Comparison of ENCODE assay signal across 21 mouse cellular contexts in genomic region chr5:103863759-103864158, GRCm38 (mm10). TPM values are rescaled to one million over a fixed set of nuclear protein-coding genes. Genes with fewer than 3 reads are reported as not detected.
A peak's percentile ranks its signal among the peaks of the same experiment; 100 is the strongest.
DNase-seq lines count a peak whose midpoint lies in the region; ATAC-seq and TF ChIP-seq lines count a peak whose summit lies in the region.
"Had no signal": no experiment of that assay in that cellular context is flagged by ENCODE, and none has a peak within 500 bp of the region (broad histone marks: within the 10 kb centered on the region; RNA-seq: fewer than 3 reads in every experiment).

No protein-coding gene starts in this region.

- H3K27me3 ChIP-seq in intestine, embryonic 15.5 days (replicated peaks), result no peaks in the 10 kb centered on the region
- no peaks in the 10 kb centered on the region for H3K27me3 ChIP-seq in intestine, postnatal 0 days (replicated peaks; ENCODE audit: control insufficient read depth, insufficient read depth, low read length)
- H3K27me3 ChIP-seq in intestine, embryonic 16.5 days (replicated peaks; ENCODE audit: control insufficient read depth, insufficient read depth, low read length), result no peaks in the 10 kb centered on the region
- H3K27me3 ChIP-seq: CH12.LX, Patski had no signal

- no peaks in the 10 kb centered on the region for H3K9me3 ChIP-seq in intestine, embryonic 15.5 days
- H3K9me3 ChIP-seq in intestine, postnatal 0 days (ENCODE audit: control insufficient read depth), result no peaks in the 10 kb centered on the region
- no peaks in the 10 kb centered on the region for H3K9me3 ChIP-seq in intestine, embryonic 16.5 days (ENCODE audit: control insufficient read depth, low read length)
- H3K9me3 ChIP-seq: G1E had no signal

- WGBS in intestine, embryonic 15.5 days, result 74% methylated on average over 4 of the region's 4 CpGs
- 65% methylated on average over 4 of the region's 4 CpGs for WGBS in intestine, postnatal 0 days
- WGBS in intestine, embryonic 16.5 days, result 66% methylated on average over 4 of the region's 4 CpGs

- no peak overlapping the region for H3K4me3 ChIP-seq in intestine, embryonic 15.5 days (replicated peaks)
- no peak overlapping the region for H3K4me3 ChIP-seq in intestine, postnatal 0 days (ENCODE audit: low read depth, low read length)
- no peak overlapping the region for H3K4me3 ChIP-seq in intestine, embryonic 16.5 days (ENCODE audit: low read length)

- intact Hi-C loops in heart, postnatal 36 days (cut with DNase I), result no loop called here

- no peak overlapping the region for H3K27ac ChIP-seq in intestine, embryonic 15.5 days
- no peak overlapping the region for H3K27ac ChIP-seq in intestine, postnatal 0 days (ENCODE audit: low read depth, low read length)
- H3K27ac ChIP-seq in intestine, embryonic 16.5 days (ENCODE audit: low read length), result no peak overlapping the region

- no peak for TF ChIP-seq CTCF in intestine, postnatal 0 days (IDR thresholded peaks at IDR 0.05; ENCODE audit: low read depth)

- no peaks in the 10 kb centered on the region for H3K4me1 ChIP-seq in intestine, embryonic 15.5 days (replicated peaks)
- no peaks in the 10 kb centered on the region for H3K4me1 ChIP-seq in intestine, postnatal 0 days (replicated peaks; ENCODE audit: control insufficient read depth, insufficient read depth, low read length)
- H3K4me1 ChIP-seq in intestine, embryonic 16.5 days (ENCODE audit: control insufficient read depth, insufficient read depth, low read length), result no peaks in the 10 kb centered on the region

- no peak overlapping the region for H3K4me2 ChIP-seq in intestine, embryonic 15.5 days (replicated peaks)
- H3K4me2 ChIP-seq in intestine, postnatal 0 days (replicated peaks; ENCODE audit: low read depth), result no peak overlapping the region
- H3K4me2 ChIP-seq in intestine, embryonic 16.5 days (ENCODE audit: low read depth, low read length), result no peak overlapping the region

- peak; percentile 53; the same call in 1 of the 2 replicates for ATAC-seq in intestine, embryonic 15.5 days
- ATAC-seq in intestine, postnatal 0 days, result no peak
- peak; percentile 67 for ATAC-seq in intestine, embryonic 16.5 days
- ATAC-seq: activated CD4-positive, CD25-positive, alpha-beta regulatory T cell, adult 4 months; CD4-positive, CD25-positive, alpha-beta regulatory T cell, adult 4 months; Patski had no signal

- DNase-seq in heart, adult 11 months, result peak; percentile 83
- no peak for DNase-seq in heart, postnatal 36 days
- no peak for DNase-seq in liver
- DNase-seq: adrenal gland, adult 2 months; adrenal gland, adult 8-10 months; adrenal gland, postnatal 10 days; adrenal gland, postnatal 14 days; adrenal gland, postnatal 25 days; adrenal gland, postnatal 36 days; B cell, adult 2 months; cerebellum, adult 11 months; cerebellum, adult 11-12 months; cerebellum, adult 18-20 months had no signal

- H3K36me3 ChIP-seq in intestine, embryonic 15.5 days, result no peaks in the 10 kb centered on the region
- H3K36me3 ChIP-seq in intestine, postnatal 0 days (ENCODE audit: control insufficient read depth, insufficient read depth), result peaks cover 17% of the 10 kb centered on the region; the same call in 1 of the 2 replicates
- no peaks in the 10 kb centered on the region for H3K36me3 ChIP-seq in intestine, embryonic 16.5 days (ENCODE audit: control insufficient read depth, insufficient read depth, low read length)

- no peak overlapping the region for H3K9ac ChIP-seq in intestine, embryonic 15.5 days
- H3K9ac ChIP-seq in intestine, postnatal 0 days (ENCODE audit: low read depth, low read length), result no peak overlapping the region
- no peak overlapping the region for H3K9ac ChIP-seq in intestine, embryonic 16.5 days (ENCODE audit: low read depth, low read length)

RNA-seq across cellular contexts. Expression of gene Klhl8, which starts 47.3 kb away (rescaled TPM):
- 10 to 100 TPM; 11.1 to 12.8 TPM for total RNA-seq in heart, postnatal 36 days (2021)
- polyA plus RNA-seq in intestine, embryonic 15.5 days (2015; fragmentation: Nextera tagmentation; extraction: Ambion mirVana), result 8.2 and 8.5 TPM in 2 replicates
- polyA plus RNA-seq in intestine, postnatal 0 days (2015; fragmentation: Nextera tagmentation; extraction: Ambion mirVana), result 4.3 and 4.6 TPM in 2 replicates
- polyA plus RNA-seq in intestine, embryonic 16.5 days (2015; fragmentation: Nextera tagmentation; extraction: Ambion mirVana), result 6.7 and 7.3 TPM in 2 replicates
